Mouse (Mus musculus) kidney, adult 18-20 months (tissue): ENCODE data around the gene Asb13.

Experiments
- DNase-seq: peaks from one replicate; pipeline ENCODE4 v3.0.0; 2021

The Asb13 gene

GRCm38 (mm10) chr13:3633895-3634811, at the start of gene Asb13:
Asb13 (plus strand) TSS chr13:3634032.
- peak; percentile 90 for DNase-seq

GRCm38 (mm10) chr13:3590789-3591188, 43.0 kb upstream of the Asb13 start:
- no peak for DNase-seq

GRCm38 (mm10) chr13:3594311-3594710, 39.5 kb upstream of the Asb13 start:
- peak; percentile 53 for DNase-seq

- no peak for DNase-seq
These were observed 37.6 kb upstream of the Asb13 start for GRCm38 (mm10) chr13:3596232-3596631.

- DNase-seq: no peak
These were observed 24.1 kb upstream of the Asb13 start for GRCm38 (mm10) chr13:3609780-3610117.

- peak; percentile 46 for DNase-seq
These were observed 23.6 kb upstream of the Asb13 start for GRCm38 (mm10) chr13:3610118-3610794.

- peak; percentile 97 for DNase-seq
These were observed 22.9 kb upstream of the Asb13 start, which contains the start of gene Fam208b for GRCm38 (mm10) chr13:3610795-3611438. Fam208b (minus strand) TSS chr13:3611108.

GRCm38 (mm10) chr13:3627139-3627538, 6.7 kb upstream of the Asb13 start:
- DNase-seq: no peak

GRCm38 (mm10) chr13:3628102-3628501, 5.7 kb upstream of the Asb13 start:
- DNase-seq: no peak

DNA sequence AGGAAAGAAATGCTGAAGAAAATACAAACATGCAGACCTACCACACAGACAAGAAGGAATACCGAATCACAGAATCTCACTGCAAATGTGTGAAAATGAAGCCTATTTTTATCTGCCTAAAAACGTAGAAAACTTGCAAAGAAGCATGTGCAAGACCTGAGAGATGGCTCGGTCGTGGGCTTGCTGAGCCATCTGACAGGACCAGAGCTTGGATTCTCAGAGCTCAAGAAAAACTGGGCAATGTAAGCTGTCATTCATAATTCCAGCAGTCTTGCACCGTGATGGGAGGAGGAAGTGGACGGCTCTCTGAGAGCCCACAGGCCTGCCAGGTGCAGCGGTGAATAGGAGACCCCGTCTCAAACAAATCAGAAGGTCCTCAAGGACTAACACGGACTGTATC, 1.3 kb upstream of the Asb13 start:
- DNase-seq: no peak

DNA sequence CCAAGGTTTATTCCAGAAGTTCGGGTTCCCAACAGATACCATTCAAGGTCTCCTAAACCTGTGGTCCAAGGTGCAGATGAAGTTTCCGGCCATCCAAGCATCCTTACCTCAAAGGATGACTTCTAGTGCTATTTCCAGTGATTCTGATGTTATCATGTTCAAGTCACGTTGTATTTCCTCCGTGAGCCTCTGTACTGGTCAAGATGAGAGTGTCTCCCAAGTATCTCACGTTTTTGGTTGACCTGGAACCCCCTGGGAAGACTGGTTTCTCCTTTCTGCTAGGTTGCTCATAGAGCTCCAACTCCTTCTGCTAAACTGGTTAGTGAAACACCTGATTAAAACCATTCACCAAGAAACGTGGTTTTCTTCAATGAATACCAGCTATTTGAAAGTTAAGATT, 701 bp upstream of the Asb13 start:
- no peak for DNase-seq

- no peak for DNase-seq
These were observed 1.2 kb downstream of the Asb13 start for GRCm38 (mm10) chr13:3635076-3635475.

GRCm38 (mm10) chr13:3636797-3637196, 3.0 kb downstream of the Asb13 start:
- DNase-seq: peak; percentile 39

DNA sequence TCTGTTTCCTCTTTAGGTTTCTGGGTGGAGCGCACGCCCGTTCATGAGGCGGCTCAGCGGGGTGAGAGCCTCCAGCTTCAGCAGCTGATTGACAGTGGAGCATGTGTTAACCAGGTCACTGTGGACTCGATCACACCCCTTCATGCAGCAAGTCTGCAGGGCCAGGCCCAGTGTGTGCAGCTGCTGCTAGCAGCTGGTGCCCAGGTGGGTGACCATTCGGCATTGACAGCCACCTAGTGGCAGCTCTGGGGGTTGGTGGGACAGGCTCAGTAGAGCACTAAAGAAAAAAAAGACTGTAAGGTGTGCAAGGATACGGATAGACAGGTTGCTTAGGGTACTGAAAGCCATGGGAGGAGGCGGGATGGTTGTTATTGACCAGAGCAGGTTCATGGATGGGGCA, 8.2 kb downstream of the Asb13 start:
- peak; percentile 47 for DNase-seq

GRCm38 (mm10) chr13:3642538-3642937, 8.7 kb downstream of the Asb13 start:
- DNase-seq: no peak

DNA sequence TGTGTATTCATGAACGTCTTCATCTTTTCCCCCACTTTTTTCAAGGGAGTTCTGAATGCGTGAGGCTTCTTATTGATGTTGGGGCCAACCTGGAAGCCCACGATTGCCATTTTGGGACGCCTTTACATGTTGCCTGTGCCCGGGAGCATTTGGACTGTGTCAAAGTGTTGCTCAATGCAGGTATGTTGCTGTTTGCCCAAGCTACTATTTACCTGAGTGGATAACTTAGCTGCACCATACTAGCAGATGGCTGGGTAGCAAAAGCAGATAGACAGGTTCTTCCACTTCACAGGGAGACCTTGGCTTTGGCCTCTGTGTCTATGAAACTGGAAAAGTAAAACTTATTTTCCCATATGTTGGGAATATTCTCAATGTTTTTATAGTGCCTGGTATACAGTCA, 11.0 kb downstream of the Asb13 start:
- DNase-seq: no peak

DNA sequence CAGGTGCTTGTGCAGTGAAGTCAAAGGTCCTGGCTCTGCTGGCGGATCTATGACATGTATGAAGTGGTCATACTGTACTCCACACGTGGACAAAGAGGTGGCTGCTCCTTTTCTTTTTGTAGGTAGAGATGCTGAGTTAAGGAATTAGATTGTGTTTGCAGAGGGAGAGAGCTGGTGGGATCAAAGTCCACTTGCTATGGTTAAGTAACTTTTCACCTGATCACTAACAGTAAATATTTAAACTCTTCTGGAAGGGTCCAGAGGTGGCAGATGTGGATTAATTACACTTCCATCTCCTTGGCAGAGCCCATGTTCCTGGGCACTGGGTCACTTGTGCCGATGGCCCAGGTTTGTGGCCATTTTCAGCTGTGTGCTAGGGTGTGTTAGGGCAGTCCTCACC, 12.1 kb downstream of the Asb13 start:
- peak; percentile 52 for DNase-seq

DNA sequence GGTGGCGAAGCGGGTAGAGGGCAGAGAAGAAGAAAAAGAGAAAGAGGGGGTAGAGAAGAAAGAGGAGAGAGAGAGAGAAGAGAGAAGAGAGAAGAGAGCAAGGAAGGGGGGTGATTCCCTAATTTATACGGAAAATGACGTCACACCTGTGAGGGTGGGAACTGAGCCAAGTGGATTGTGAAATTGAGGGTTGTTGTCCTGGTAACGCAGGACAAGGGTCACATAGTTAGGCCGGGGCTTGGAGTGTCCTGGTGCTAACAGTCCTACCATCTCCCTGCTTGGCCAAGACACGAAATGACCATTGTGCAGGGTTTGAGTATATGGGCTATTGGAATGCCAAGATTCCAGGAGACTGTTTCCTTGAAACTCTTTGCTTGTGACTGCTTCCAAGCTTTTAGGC, 12.7 kb downstream of the Asb13 start:
- DNase-seq: peak; percentile 65

DNA sequence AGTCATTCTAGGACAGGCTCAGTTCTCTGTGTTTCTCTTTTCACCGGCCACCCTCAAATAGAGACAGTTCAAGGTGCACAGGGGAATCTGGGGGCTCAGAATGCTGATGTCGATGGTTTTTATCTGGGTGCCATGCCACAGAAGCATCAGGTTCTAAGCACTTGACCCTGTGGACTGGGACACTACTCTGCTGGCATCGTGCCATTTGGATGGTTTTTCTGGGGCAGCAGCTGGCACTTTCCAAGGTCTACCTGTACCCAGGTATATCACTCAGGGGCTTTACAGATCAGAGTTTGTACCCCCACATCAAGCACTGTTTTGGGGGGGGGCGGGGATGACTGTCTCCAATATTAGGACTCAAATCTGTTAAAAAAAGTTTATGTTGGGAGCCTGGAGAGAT, 16.7 kb downstream of the Asb13 start:
- DNase-seq: peak; percentile 27

DNA sequence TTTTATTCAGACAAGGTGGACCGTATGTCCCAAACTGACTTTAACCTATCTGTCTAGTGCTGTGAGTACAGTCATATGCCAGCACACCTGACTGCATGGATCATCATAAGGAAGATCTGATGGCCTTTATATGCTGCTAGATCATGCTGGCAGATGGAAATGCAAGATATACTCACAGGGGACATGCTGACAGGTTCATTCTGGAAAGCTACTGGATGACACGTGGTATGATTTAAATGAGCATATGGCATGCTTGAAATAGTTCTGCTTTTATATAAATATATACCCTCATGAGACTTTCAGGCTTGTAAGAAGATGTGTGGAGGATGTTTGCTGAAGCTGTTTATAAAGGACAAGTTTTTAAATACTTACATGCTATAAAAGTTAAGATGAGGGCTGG, 20.6 kb downstream of the Asb13 start:
- no peak for DNase-seq

DNA sequence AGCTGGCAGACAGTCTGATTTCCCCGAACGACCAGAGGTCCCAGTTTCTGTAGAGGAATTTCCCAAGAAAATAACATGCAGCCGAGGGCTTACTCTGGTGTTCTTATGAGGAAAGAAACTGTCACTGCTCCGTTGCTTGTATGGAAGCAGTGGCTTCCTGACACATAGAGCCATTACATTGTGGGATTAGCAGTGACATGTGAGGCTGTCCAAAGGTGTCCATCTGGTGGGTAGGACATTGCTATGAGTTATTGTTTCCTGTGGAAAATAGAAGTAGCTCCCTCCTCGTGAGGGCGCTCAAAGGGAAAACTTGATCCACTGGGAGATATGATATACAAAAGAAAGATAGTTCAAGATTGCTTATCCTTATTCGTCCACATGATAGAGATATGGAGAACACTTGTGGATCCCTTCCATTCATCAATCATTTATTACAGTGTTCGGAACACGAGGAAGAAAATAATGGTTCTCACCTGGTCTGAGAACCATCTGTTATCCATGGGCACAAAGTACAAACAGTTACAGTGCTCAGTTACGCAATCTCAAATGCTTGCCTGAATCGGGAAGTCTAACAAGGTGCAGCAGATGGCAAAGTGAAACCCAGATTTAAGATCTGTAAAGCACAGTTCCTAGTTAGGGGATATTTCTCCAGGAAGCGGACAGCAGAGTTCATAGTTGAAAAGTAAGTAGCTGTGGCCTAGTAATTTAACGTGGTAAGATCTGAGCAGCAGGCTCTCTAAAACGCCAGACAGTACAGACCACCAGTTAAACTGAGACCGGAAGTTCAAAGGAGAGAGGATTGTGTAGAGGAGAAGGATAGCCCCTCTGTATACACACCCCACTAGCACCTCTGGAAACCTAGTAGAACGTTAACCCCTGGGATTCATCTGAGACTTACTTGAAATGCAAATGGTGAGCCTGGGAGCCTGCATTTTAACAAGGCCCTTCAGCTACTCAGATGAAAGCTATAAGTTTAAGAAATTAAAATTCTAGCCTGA, 25.6 kb downstream of the Asb13 start:
- no peak for DNase-seq

DNA sequence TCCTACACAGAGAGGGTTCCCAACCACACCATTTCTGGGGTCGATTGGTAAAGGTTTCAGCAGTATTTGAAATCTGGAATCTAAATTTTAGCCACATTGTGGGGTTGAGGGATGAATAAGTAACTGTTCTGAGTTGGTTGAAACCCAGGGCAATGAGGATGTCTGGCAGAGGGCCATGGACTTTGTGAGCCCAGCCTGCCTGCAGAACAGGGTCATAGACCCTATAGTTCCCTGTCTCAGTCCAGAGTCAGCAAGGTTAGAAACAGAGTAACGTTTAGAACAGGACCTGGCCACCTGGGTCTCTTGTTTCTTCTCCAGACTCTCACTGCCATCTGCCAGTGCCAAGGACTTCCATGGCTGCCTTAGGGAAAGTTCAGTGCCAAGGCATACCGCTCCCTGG, 30.4 kb downstream of the Asb13 start:
- DNase-seq: peak; percentile 74
